ENCODE assay signal across 11 mouse cellular contexts in the genomic region with DNA sequence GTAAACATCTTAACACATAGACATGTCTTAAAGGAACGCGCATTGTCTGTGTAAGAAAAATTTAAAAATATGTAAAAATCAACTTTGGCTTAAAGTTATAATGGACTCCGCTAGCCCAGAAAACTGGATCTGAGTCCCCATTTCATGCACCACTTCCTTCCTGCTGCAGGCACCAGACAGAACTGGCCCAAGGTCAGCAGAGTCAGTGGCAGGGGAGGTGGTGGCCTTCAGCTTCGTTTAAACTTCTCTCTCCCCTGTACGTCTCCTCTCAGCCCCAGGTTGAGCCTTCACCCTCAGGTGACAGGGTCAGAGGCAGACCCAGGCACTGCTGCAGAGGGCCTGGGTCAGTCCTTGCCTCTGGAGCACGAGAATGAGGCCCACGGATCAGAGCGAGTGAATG. TPM values are rescaled to one million over a fixed set of nuclear protein-coding genes. Genes with fewer than 3 reads are reported as not detected.
A peak's percentile ranks its signal among the peaks of the same experiment; 100 is the strongest.
DNase-seq lines count a peak whose midpoint lies in the region; ATAC-seq lines count a peak whose summit lies in the region.
"Had no signal": no experiment of that assay in that cellular context is flagged by ENCODE, and none has a peak within 500 bp of the region (broad histone marks: within the 10 kb centered on the region; RNA-seq: fewer than 3 reads in every experiment).

No protein-coding gene starts in this region.

- no peak for ATAC-seq in kidney, embryonic 15.5 days (replicated peaks; ENCODE audit: low FRiP score)
- ATAC-seq: activated CD4-positive, CD25-positive, alpha-beta regulatory T cell, adult 4 months had no signal

- H3K9ac ChIP-seq in kidney, embryonic 15.5 days, result no peak overlapping the region

- WGBS in kidney, embryonic 15.5 days, result 44% methylated on average over 8 of the region's 8 CpGs

- H3K4me3 ChIP-seq in kidney, embryonic 15.5 days (replicated peaks), result no peak overlapping the region

- H3K36me3 ChIP-seq in kidney, embryonic 15.5 days, result no peaks in the 10 kb centered on the region

- peaks cover 46% of the 10 kb centered on the region for H3K4me1 ChIP-seq in kidney, embryonic 15.5 days

- no peaks in the 10 kb centered on the region for H3K27me3 ChIP-seq in kidney, embryonic 15.5 days

- peak; percentile 41 for DNase-seq in kidney, adult 18-20 months
- DNase-seq in kidney, adult 9 months, result no peak
- DNase-seq in adrenal gland, adult 2 months, result peak; percentile 74
- DNase-seq in adrenal gland, postnatal 10 days, result peak; percentile 63
- no peak for DNase-seq in yolk sac, embryonic 10.5 days (ENCODE audit: low spot score)
- DNase-seq in embryo, embryonic 9.5 days (ENCODE audit: extremely low spot score), result no peak
- DNase-seq: cerebellum, adult 18-20 months had no signal

- H3K4me2 ChIP-seq in kidney, embryonic 15.5 days, result no peak overlapping the region

- H3K9me3 ChIP-seq in kidney, embryonic 15.5 days (replicated peaks), result no peaks in the 10 kb centered on the region

- peak overlapping the region; percentile 67 for H3K27ac ChIP-seq in kidney, embryonic 15.5 days

RNA-seq across cellular contexts. Expression of a gene that starts 6.6 kb away (rescaled TPM):
- 10 to 100 TPM; 13.4 to 19.7 TPM for total RNA-seq in adrenal gland, adult 2 months (2021)
- polyA plus RNA-seq in adrenal gland, adult 2 months (2012; rRNA removed), result 16.8 and 17.4 TPM in 2 replicates
- 10 to 100 TPM; 21.1 to 21.3 TPM for total RNA-seq in adrenal gland, postnatal 10 days (2021)
- polyA plus RNA-seq in kidney, embryonic 15.5 days (2015; fragmentation: Nextera tagmentation; extraction: Ambion mirVana), result 8.7 and 9.7 TPM in 2 replicates

RNA-seq across cellular contexts. Expression of a gene that starts 57.2 kb away (rescaled TPM):
- total RNA-seq in adrenal gland, adult 2 months (2021), result not detected
- 0.02 TPM in 1 of 2 replicates, not detected in the other for polyA plus RNA-seq in adrenal gland, adult 2 months (2012; rRNA removed)
- 1 to 10 TPM in 1 of 2 experiments, under 1 TPM in 1; 0.39 to 1.6 TPM for total RNA-seq in adrenal gland, postnatal 10 days (2021)
- 1.3 and 1.4 TPM in 2 replicates for polyA plus RNA-seq in kidney, embryonic 15.5 days (2015; fragmentation: Nextera tagmentation; extraction: Ambion mirVana)
- total RNA-seq: neutrophil, adult 5-6 weeks had no signal
- polyA plus RNA-seq: activated CD4-positive, CD25-positive, alpha-beta regulatory T cell, adult 4 months; small intestine, adult 2 months had no signal

Comparison
In these comparisons a context has a peak if more than half of its experiments do, and no peak if none do; other contexts are left out.
1. DNase-seq: peak in kidney, adult 18-20 months (single experiment), adrenal gland, adult 2 months (single experiment) and adrenal gland, postnatal 10 days (single experiment); none in kidney, adult 9 months (single experiment), yolk sac, embryonic 10.5 days (single experiment) and embryo, embryonic 9.5 days (single experiment).